Mouse (Mus musculus) lung, adult 18-20 months (tissue): ENCODE data around the gene Tbrg4.
"Not testable (repeated sequence)": the region's sequence is repeated elsewhere in the genome, so short reads cannot be mapped to it uniquely, and the experiment has no call there.

Source experiments
- DNase-seq, 2 experiments: peaks; one replicate each; pipeline ENCODE4 v3.0.0; 2022; ENCODE audit warnings: mixed read lengths in 2 of 2

Gene Tbrg4

DNA sequence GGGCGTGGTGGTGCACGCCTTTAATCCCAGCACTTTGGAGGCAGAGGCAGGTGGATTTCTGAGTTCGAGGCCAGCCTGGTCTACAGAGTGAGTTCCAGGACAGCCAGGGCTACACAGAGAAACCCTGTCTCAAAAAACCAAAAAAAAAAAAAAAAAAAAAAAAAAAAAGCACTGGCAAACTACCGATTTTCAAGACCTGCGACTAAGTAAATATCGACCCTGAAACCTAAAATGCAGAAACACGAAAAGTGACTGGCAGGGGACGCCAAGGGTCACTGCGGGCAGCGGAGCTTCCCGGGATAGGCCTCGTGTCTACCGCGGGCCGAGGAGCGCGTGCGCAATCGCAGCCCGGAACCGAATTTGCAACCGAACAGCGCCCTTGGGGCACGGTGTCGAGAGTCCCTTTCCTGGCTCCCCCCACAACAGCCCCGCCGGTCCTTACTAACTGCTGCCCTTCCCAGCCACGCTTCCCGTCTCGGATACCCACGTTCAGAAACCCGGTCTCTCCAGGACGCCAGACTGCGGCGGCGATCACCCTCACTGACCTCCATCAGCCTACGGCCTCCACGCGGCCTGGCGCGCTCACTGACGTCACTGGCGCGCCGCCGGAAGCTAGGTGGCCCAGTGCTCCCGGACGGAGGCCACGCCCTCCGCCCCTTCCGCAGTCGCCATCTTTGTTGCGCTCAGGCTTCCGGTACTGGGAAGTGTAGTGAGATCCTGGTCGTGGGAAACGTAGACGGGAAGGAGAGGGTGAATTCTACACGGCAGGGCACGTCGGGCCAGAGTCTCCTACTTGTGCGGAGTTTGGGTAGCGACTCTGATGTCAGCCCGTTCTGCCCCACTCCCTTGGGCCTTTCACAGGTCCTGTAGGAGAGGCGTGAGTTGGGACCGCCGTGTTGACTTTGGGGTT, at the start of gene Tbrg4:
Gene Tbrg4 (minus strand): TSS at position 590 of the 910 bp plus-strand sequence.
- peak; percentile 91 to 92 for DNase-seq

DNA sequence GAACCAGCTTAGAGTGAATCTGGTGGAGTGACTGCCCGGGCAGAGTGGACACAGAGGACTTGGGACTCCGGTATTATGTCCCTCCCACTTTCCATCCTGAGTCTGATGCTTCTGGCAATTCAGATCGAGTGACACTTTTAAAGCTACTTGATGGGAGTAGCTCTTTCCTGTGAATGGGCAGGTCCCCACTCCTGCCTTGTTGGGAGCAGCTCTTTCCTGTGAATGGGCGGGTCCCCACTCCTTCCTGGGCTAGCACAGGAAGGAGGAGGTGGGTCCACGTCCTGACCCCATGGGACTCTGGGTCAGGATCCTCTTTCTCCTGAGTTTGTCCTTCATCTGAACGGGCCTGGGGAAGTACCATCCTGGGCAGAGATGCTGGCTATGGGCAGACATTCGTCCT, 49.5 kb upstream of the Tbrg4 start:
- peak; percentile 25 to 60 for DNase-seq

DNA sequence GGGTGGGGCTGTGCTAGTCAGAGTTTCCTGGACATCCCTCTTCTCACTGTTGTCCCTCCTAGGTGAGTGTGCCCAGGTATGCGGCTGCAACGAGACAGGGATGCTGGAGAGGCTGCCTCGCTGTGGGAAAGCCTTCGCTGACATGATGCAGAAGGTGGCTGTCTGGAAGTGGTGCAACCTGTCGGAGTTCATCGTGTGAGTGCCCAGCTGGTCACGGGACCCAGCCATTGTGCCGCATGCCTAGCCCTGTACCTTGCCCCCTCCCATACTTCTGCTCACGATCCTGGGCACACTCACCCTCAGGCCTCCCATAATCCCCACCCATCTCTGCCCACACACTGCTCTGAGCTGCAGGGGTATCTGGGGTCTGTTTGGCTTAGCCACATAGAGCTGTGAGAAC, 48.8 kb upstream of the Tbrg4 start:
- no peak for DNase-seq

DNA sequence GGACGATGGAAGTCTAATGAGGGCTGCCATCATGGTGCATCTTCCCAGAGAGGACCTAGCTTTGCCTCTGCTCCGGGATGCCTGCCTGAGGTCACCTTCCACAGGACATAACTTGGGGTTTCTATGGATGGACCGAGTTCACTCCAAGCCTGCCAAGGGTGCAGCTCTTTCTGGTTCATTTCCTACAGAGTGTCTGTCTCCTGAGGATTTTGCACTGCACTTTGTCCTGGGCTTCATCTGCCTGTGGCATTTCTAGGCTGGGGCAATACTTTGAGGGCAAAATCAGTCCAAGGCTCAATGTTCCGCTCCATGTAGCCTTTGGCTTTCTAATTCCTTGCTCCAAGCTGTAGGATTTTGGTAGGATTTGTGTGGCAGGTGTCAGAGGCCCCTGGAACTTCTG, 45.0 kb upstream of the Tbrg4 start:
- DNase-seq: no peak

DNA sequence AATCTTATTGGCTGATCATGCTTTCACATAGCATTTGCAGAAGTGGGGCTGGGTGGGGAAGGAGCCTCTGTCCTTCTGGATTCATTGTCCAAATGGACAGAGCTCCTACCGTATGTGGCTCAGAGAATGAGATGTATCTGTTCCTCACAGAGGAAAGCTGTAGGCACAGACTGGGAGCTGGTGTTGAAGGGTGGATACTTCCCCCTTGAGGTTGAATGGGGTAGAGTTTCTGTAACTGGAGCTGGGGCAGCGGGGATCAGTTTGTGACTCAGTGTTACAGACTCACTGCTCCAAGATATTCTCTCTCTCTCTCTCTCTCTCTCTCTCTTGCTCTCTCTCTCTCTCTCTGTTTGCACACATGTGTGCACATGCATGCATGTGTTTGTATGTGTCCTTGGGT, 44.2 kb upstream of the Tbrg4 start:
- no peak for DNase-seq

DNA sequence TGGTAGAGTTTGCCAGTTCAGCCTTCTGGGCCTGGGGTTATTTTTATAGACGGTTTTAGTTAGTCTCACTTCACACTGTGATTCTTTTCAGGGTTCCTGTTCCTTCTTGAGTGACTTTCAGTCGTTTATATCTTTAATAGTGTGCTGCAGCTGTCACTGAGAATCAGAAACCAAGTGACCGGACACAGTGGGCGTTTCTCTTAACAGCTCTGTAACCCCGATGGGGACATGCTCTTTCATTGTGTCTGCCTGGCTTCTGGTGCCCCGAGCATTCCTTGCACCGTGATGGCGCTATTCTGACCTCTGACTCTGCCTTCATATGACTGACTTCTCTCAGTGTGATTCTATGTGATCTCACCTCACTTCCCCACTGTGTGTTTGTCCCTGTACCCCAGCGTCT, 43.2 kb upstream of the Tbrg4 start:
- DNase-seq: no peak

DNA sequence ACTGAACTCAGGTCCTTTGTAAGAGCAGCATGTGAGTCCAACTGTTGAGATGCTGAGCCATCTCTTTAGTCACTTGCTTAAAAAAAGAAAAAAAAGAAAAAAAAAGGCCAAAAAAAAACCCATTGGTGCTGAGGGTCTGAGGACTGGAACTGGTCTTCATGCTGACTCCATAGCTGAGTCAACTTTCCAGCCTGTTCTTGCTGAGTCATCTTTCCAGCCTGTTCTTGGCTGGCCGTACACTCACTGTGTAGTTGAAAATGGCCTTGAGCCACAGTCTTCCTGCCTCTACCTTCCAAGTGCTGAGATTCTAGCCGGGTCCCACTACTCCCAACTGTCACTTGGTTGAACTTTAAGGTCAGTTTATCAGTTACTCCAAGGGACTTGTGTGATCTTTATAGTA, 40.8 kb upstream of the Tbrg4 start:
- DNase-seq: no peak

DNA sequence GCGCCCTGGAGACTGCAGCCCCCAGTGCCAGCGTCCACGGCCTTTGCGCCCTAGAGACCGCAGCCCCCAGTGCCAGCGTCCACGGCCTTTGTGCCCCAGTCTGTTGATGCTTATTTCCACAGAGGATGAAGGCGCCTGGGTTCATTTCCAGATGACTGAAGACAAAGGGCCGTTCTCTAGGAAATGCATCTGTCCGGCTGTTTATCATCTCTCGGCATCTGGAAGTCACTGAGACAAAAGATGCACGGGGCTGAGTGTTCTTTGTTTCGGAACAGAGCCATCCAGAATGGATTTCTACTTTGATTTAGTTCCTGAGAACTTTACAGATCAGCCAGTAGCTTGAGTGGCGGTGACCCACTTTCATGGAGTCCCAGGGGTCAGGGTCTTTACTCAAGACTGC, 35.3 kb upstream of the Tbrg4 start:
- DNase-seq: no peak

DNA sequence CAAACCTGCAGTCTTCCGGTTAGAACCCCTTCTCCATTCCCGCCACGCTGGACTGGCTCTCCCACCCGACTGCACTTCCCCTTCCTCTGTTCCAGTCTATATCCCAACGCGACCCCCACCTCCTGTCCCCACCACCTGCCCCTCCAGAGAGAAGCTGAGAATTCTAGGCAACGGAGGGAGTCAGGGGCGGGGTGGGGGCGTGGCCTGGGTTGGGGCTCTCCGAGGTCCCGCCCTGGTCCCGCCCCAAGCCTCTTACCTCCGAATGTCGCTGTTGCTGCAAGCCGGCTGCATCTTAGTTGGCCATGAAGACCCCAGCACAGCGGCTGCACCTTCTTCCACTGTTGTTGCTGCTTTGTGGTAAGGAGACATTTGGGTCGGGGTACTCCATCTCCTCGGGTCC, 32.4 kb upstream of the Tbrg4 start, which contains the start of gene Ramp3:
Gene Ramp3 (plus strand): TSS at position 251 of the 400 bp plus-strand sequence.
- no peak for DNase-seq

DNA sequence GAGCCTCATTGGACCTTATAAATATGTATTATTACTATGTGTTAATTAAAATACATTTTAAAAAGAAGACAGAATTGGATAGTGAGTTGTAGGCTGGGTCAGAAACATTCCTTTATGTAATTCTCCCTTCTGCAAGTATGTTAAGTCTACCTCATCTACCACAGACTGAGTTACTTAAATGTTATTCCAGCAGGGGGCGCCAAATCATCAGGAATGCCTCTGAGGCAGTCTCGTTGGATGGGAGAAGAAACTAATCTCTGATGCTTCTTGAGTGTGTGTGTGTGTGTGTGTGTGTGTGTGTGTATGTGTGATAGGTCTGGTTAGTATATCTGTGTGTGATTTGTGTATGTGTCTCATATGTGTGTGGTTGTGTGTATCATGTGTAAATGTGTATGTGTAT, 29.0 kb upstream of the Tbrg4 start:
- DNase-seq: peak; percentile 40 to 72

DNA sequence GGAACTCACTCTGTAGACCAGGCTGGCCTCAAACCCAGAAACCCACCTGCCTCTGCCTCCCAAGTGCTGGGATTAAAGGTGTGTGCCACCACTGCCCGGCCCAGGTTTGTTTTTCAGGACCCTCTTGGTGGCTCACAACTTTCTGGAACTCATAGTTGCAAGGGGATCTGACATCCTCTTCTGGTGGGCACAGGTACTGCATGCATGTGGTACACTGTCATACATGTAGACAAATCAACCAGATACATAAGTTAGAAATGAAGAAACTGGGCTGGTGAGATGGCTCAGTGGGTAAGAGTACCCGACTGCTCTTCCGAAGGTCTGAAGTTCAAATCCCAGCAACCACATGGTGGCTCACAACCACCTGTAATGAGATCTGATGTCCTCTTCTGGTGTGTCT, 27.1 kb upstream of the Tbrg4 start:
- DNase-seq: not testable (repeated sequence)

DNA sequence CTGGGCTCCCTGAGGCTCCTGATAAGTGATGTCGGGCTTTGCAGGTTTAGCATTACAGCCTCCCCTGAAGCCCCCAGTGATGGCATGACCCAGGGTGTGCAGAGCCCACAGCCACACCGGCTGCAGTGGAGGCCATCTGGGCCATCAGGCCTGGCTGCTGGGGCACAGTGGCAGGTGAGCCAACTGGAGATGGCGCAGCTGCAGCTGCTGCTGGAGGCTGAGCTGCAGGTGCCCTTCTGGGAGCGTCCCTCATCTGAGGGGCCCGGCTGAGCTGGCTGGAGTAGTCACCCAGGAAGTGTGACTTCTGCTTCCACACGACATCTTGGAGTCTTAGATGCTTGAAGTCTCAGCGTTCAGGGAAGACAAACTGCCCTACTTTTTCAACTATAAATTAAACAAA, 24.7 kb upstream of the Tbrg4 start:
- DNase-seq: no peak

DNA sequence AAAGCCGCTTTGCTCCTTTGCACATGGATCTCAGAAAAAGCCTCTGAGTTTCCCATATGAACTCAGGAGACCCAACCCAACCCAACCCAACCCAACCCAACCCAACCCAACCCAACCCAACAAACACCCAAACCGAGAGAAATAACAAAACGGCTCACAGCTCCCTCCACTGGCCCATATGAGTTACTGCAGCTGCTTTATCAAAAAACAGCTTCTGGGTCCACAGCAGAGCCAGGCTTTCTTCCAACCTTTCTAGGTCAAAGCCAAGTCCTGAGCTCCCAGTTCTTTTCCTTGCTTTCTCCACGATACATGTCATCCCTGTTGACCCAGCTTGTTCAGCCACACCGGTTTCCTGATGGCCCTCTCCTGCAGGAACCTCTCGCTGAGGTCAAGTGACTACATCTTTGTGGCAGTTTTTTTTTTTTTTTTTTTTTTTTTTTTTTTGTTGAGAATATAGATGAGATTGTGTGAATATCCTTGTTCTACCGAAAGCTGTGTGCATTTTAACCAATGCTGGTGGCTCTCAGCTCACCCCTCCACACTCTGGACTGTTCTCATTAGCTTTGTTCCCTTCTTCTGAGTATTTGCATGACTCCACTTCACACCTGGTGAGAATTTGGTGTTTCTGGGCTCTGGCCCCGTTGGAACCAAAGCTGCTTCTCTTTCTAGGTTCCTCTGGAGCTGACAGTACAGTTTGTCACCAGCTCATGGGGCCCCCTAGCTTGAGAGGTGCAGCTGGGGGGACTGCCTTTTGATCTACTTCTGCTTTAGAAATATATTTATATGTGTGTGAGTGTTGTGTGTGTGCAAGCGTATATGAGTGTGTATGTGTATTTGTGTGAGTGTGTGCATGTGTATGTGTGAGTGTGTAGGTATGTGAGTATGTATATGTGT, 22.2 kb upstream of the Tbrg4 start:
- DNase-seq: no peak

DNA sequence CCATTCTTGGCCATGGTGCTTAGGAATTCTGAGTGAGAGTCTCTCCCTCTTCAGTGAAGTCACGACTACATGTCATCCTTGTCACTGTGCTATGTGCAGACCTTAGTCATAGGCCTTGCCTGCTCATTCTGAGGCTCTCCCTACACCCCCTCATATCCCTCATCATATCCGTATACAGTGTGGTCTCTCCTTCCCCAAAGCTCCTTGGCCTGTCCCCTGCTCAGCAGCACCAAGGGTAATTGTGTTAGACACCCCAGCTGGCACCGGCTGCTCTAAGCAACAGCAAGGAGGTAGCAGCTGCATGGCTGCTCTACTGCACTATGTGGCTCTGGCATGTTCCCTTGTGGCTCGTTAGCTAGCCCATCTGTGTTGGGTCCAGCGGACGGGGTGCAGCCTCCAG, 18.7 kb upstream of the Tbrg4 start:
- no peak for DNase-seq

DNA sequence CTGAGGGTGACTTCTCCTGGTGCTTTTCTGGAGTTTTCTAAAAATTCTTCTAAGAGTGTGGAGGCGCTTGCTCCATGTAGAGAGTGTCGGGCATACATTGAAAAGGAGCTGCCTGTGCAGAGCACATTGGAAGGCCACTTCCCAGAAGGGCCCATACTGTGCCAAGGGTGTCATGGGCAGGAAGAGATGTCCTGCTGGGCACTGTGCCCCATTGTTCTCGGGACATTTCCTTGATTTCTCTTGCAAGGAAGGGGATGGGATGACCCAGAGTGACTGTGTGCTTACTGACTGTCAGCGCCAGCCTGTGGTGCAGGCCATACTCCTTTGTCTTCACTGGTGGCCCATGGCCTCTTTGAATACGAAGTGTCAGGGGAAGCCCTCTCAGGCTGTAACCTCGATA, 13.2 kb upstream of the Tbrg4 start:
- peak in 1 of 2 experiments; percentile 17 for DNase-seq

DNA sequence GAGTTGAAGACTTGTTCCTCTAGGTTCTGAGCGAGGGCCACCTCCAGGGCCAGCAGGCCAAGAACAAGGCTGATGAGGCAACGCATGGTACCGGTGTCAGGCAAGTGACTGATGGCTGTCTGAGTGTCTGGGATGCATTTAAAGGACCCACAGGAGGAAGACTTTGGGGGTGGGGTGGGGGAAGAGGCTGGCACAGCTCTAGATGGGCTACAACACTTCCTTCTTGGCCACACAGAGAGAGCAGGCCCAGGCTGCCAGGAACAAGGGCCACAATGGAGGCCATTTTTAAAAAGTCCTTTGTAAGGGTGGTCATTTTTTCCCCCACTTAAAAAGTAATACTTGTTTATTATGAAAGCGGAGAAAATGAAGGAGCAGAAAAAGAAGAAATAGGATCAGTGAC, 12.7 kb upstream of the Tbrg4 start, which contains the start of gene Wap:
Gene Wap (minus strand): TSS at position 101 of the 400 bp plus-strand sequence.
- no peak for DNase-seq

DNA sequence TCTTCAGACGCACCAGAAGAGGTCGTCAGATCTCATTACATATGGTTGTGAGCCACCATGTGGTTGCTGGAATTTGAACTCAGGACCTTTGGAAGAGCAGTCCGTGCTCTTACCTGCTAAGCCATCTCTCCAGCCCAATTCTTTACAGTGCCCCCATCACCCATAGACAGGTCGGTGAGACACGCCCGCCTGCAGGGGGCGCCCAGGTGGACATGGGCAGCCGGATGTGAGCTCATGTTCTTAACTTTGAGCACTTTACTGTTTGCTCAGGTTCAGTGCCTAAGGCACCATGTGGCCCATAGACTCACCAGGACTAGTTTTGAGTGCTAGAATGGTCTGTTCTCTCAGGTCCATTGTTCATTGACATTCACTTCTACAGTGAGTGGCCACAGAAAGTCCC, 10.3 kb upstream of the Tbrg4 start:
- DNase-seq: no peak

DNA sequence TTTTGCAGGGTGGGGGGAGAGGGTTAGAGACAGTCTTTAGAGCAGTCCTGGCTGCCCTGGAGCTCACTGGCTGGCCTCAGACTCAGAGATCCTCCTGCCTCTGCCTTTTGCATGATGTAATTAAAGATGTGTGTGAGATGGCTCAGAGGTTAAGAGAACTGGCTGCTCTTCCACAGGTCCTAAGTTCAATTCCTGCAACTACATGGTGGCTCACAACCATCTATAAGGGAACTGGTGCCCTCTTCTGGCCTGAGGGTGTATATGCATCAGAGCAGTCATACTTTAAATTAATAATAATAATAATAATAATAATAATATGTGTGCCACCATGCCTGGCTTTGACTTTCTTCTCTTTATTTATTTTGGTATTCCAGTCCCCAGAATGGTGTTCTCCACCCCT, 3.8 kb upstream of the Tbrg4 start:
- DNase-seq: peak in 1 of 2 experiments; percentile 42

DNA sequence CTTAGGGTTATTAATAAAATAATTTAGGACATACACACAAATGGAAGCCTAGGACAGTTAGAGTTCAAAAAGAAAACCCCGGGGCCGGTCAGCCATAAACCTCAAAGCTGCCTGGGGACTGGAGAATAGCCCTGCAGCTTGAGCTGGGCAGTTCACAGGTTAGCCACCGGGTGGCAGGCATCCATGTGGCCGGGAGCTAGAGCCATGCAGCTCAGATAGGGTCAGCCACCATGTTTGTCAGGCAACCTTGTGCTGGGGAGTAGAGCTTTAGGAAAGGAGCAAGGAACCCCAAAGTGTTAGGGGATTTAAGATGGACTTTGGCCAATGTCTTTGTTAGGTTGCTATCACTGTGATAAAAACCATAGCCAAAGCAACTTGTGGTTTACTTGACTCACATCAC, 2.7 kb upstream of the Tbrg4 start:
- peak; percentile 36 to 49 for DNase-seq

DNA sequence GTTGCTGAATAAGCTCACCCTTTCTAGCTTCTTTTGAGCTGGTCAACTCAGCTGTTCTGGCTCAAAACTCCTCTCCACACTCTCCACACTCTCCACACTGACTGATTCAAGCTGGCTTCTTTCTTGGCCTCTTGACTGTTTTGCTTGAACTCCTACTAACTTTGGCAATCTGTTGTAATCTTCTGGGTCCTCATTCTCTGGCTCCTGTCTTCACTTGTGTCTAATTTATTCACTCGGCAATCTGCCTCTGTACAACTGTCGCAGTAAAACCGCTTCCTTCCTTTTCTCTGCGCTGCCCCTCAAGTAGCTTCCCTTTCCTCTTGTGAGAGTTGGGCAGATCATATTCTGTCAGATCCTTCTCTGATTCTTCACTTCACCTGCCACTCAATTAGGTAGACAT, 1.9 kb upstream of the Tbrg4 start:
- DNase-seq: no peak

DNA sequence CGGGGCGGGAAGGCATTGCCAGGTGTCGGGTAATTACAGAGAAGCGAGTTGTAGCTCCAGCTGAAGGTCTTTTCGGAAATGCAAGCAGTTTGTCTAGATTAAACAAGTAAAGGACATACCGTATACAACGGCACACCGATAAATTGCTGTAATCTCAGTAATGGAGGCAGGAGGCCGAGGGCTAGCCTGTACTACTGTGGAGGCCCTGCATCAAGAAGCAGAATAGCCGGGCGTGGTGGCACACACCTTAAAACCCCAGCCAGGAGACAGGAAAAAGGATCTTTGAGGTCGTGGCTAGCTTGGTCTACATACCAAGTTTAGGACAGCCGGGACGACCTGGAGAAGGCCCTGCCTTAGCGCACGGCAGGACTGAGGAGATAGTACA, 513 bp upstream of the Tbrg4 start:
- no peak for DNase-seq

DNA sequence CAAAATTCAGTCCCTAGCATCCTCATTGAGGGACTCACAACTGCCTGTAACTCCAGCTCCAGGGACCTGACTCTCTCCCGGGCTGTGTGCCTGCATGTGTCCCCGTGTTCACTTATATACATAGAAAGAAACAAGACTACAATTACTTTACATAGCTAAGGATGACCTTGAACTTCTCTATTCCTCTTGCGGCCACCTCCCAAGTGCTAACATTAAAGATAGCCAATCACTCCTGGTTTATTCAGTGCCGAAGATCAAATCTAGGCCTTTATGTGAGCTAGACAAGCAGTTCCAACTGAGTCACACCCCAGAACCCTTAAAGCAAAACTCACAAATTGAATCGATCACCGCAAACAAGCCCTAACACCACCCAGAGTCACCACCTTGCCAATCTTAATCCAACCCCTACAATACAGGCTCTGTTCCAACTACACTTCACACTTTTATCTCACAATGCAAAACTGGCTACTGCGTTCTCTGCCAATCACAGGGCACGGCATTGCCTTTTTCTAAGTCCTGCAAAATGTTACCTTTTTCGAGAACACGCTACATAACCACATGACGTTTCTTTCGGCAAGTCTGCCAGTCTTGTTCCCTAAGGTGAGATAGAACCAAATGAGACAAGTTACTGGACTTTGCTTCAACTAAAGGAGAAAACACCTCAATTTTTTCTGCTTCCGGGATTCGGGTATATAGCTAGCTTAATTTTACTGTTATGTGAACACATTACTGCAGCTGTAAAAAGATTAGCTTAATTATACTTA, 1.1 kb downstream of the Tbrg4 start:
- DNase-seq: no peak

DNA sequence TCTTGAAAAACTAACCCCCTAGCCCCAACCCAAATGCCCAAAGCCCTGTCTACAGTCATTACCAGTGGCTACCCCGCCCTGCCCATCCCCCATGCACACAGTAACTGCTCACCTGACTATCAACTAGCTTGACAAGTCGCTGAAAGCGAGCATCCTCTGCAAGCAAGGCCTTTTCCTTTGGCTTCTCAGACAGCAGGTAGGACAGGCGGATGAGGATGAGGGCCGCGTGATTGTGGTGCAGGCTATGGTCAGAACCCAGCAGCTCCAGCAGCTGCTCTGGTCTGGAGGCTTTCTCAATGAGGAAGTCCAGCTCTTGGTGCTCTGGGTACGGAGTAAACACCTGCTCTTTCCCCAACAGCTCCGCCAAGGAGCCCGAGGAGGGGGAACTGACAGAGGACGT, 2.2 kb downstream of the Tbrg4 start:
- DNase-seq: no peak
